Mouse (Mus musculus) cerebral cortex, adult 2 months (tissue): ENCODE data around the gene 1700030J22Rik.

Source experiments
- WGBS: fragments of 180-500 bp; shearing (Covaris S2); methylation state at CpG from one replicate; pipeline ENCODE4 v1.1.7; 2018; 5-methylcytosine and 5-hydroxymethylcytosine counted together

1700030J22Rik gene

GRCm38 (mm10) chr8:116951778-116952177 is 27.0 kb downstream of the 1700030J22Rik start:
- WGBS: 82% methylated on average over 2 of the region's 2 CpGs

- WGBS: 59% methylated on average over 5 of the region's 5 CpGs
Measured at GRCm38 (mm10) chr8:116951369-116951768, 27.4 kb downstream of the 1700030J22Rik start.

GRCm38 (mm10) chr8:116947589-116947988 is 31.2 kb downstream of the 1700030J22Rik start:
- 88% methylated on average over 7 of the region's 7 CpGs for WGBS

GRCm38 (mm10) chr8:116946851-116947250 is 31.9 kb downstream of the 1700030J22Rik start:
- 69% methylated on average over 6 of the region's 6 CpGs for whole genome bisulfite sequencing

- WGBS: 43% methylated on average over 21 of the region's 21 CpGs
Measured at GRCm38 (mm10) chr8:116946268-116946838, 32.4 kb downstream of the 1700030J22Rik start.

DNA sequence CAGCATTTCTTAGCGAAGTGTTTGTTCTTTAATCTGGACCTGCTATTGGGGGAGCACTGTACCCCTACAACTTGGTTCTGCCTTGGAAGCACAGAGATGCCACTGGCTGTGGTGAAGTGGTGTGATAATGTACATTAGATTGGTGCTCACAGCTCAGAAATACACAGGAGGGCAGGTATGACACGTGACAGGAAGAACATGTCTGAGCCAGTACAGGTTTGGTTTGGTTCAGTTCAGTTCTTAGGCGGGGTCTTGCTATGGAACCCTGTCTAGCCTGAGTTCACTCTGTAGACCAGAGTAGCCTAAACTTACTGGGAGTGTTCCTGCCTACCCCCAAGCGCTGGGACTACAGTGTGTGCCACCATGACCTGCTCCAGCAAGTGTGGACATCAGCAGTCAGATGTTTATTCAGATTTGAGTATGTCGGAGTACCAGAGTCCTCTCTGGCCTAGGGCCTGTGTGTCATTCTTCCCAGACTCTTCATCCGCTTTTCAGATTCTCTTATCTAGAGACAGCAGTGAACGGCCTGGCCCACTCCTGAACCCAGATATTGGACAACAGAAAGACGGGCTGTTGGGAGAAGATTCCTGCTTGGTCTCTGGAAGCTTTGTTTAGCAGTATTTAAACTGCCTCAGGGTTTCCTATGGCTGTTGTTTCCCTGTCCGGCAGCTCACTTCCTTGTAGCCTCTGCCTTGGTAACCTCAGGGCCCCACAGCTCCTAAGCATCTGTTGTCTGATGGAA is 33.4 kb downstream of the 1700030J22Rik start:
- WGBS: 87% methylated on average over 9 of the region's 9 CpGs

GRCm38 (mm10) chr8:116944385-116944696 is 34.4 kb downstream of the 1700030J22Rik start:
- WGBS: 8% methylated on average over 4 of the region's 4 CpGs

DNA sequence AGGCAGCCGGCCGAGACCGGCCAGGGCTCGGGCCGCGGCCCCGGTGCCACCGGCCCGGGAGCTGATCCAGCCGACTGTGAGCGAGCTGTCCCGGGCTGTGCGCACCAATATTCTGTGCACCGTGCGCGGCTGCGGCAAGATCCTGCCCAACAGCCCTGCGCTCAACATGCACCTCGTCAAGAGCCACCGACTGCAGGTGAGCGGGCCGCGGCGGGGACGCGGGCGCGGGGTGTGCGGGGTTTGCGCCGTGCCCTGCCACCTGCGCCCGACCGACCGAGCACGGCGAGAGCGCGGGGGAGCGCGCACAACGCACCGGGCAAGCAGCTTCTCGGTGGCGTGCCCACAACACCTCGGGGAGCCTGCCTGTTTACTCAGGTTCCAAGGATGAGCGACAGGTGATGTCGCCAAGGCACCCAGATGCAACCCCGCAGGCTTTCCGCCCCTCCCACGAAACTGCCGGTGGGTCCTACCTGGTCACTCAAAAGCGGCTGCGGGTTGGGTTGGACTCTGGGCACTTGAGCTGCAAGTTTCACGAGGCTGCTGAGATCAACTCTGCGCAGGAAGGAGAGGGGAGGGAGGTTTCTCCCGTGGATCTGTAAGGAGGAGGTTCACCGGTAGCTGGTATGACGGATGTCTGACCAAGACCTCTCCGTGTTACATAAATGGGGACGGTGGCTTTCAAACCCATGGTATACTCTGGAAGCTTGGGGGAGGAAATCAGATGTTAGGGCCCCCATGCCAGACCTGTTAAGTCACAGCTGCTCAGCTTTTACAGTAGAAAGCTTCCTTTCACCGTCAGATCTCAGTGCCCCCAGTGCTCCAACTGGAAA is 35.0 kb downstream of the 1700030J22Rik start:
- under 1% methylated on average over 62 of the region's 62 CpGs for WGBS

DNA sequence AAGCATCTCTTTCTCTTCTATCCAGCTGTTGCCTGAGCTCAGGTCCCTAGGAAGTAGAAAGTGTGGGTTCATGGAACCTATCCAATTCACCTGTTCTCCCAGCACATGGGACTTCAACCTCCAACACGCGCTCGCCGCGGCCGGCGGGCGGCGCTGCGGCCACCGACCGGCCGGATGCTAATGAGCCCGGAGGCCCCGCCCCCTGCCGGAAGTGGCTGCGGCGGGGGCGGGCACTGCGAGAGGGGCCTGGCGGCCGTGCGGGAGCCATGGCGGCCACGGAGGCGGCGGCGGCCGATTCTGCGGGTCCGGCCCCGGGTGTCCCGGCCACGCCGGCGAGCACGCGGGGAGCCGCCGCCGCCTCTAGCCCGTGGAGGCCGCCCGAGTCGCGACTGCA is 35.6 kb downstream of the 1700030J22Rik start, which contains the start of gene Atmin:
Atmin (plus strand) TSS at position 233 of the 394 bp plus-strand sequence.
- under 1% methylated on average over 46 of the region's 46 CpGs for WGBS

DNA sequence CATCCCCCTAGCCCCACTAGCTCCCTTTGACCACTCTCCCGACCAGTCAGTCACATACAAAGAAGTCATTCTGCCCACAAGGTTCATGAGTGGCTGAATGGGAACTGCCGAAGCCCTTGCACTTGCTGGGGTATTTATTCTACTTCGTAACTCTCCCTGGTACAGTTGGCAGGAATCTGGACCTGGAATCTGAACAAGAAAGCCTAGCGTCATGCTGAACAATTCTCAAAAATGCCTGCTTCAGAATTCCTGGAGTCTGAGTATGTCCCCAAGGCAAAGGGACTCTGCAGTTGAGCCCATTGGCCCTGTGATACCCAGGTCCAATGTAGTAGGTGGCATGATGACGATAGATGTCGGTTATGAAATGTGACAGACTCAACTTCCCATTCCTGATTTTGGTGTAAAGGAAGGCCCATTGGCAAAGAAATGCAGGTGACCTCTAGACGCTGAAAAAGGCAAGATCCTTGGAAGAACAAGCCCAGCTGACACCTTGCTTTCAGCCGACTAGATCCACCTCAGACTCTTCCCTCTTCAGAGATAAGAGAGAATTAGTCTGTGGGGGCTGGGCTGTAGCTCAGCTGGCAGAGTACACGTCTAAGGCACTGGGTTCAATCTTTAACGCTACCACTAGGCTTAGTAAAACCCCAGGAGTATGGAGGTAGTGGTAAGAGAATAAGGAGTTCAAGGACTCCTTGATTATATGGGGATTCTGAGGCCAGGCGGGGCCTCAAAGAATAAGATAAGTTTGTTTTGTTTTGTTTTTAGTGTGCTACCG is 36.3 kb downstream of the 1700030J22Rik start:
- WGBS: 60% methylated on average over 12 of the region's 12 CpGs

GRCm38 (mm10) chr8:116935506-116935905 is 43.3 kb downstream of the 1700030J22Rik start:
- 85% methylated on average over 6 of the region's 6 CpGs for WGBS

GRCm38 (mm10) chr8:116934976-116935375 is 43.8 kb downstream of the 1700030J22Rik start:
- 96% methylated on average over 4 of the region's 4 CpGs for WGBS

DNA sequence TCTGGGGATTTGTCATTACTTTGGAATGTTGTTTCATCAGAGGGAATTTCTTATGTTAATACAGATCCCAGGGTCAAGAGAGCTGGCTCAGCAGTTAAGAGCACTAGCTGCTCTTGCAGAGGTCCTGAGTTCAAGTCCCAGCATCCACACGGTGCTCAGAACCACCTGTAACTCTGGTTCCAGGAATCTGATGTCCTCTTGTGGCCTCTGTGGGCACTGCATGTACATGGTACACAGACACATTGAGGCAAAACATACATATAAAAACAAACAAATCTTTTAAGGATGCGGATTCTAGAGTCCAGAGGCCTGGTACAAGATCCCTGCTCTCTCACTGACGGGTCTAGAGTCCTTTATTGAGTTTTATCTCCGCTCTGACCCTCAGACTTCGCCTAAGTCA is 50.2 kb downstream of the 1700030J22Rik start:
- WGBS: 92% methylated on average over 5 of the region's 5 CpGs

GRCm38 (mm10) chr8:116927880-116928279 is 50.9 kb downstream of the 1700030J22Rik start:
- 78% methylated on average over 9 of the region's 9 CpGs for WGBS

DNA sequence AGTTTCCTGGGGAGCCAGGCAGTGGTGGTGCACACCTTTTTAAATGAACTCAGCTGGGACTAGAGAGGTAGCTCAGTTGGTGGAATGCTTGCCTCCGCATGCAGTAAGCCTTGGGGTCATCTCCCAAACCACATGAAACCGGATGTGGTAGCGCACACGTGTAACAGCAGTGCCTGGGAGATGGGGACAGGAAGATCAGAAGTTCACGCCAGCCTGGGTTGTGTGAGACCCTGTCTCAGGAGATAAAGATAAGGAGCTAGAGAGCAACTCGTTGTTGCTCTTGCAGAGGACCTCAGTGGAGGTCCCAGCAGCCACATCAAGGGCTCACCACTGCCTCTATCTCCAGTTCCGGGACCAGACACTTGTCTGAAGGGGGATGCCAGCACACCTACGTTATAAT is 55.2 kb downstream of the 1700030J22Rik start:
- WGBS: 93% methylated on average over 8 of the region's 8 CpGs

GRCm38 (mm10) chr8:116922060-116922757 is 56.5 kb downstream of the 1700030J22Rik start:
- 32% methylated on average over 17 of the region's 17 CpGs for WGBS

DNA sequence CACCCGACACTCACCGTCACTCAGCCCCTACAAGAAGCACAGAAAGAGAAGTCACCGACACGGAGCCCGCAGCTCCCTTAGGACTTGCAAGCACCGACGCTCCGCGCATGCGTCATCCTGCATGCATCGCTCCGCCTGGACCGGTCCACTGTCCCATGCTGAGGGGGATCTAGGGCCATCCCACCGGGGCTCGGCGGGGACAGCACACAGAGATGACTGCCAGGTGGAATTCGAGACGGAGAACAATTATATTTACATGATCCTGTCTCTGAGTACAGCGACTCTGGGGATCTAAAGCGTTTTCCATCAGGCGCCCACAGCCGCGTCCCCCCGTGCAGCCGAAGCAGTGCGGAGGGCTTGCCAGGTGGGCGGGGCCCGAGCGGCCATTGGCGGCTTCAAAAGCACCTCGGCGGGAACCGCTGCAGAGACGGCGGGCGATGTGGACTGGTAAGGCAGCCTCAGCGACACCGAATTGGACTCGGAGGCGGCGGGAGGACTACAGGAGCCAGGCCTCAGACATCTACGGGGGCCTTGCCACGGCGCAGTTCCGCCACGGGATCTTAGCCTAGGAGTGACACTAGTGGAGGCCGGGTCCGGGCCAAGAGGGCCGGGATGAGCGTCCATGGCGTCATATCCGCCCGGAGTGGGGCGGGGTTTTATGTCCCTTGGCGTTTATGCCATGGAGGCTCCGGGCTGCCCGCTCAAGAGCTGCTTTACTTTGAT is 57.3 kb downstream of the 1700030J22Rik start, which contains the start of the genes Cmc2 and Cenpn:
Cmc2 (minus strand) TSS at position 119 of the 723 bp plus-strand sequence.
Cenpn (plus strand) TSS at position 394 of the 723 bp plus-strand sequence.
- WGBS: under 1% methylated on average over 57 of the region's 57 CpGs

- 1% methylated on average over 22 of the region's 22 CpGs for WGBS
Measured at GRCm38 (mm10) chr8:116921005-116921336, 57.8 kb downstream of the 1700030J22Rik start.
